Mouse (Mus musculus): ENCODE data around the gene Rhox7a.
"Not testable (repeated sequence)": the region's sequence is repeated elsewhere in the genome, so short reads cannot be mapped to it uniquely, and the experiment has no call there.

- TF ChIP-seq POLR2A (IDR thresholded peaks at IDR 0.05; ENCODE audit: insufficient read depth, low read length); EP300 (IDR thresholded peaks at IDR 0.05; ENCODE audit: insufficient read depth, low read depth, low read length): not testable (repeated sequence)
Measured at GRCm38 (mm10) chrX:37826610-37827009, 4.9 kb upstream of the Rhox7a start, which contains the start of gene Rhox6.

Measured in ES-Bruce4 (cell line).